Mouse (Mus musculus) spleen, adult 2 months (tissue): Measurements from ENCODE around the gene Bclaf1.

Experiments
- CTCF ChIP-seq: fragments of 200-500 bp; IDR thresholded peaks from 2 replicates; pipeline ENCODE4 v1.5.1; 2011; ENCODE audit warnings: mild to moderate bottlenecking, inconsistent platforms; ENCODE audit not compliant: insufficient read depth, insufficient read length, insufficient replicate concordance; ENCODE audit errors: extremely low read depth
- POLR2A ChIP-seq: fragments of 200-500 bp; IDR thresholded peaks from 2 replicates; pipeline ENCODE4 v1.6.1; 2011; ENCODE audit warnings: low read depth, low read length, inconsistent platforms

DNA sequence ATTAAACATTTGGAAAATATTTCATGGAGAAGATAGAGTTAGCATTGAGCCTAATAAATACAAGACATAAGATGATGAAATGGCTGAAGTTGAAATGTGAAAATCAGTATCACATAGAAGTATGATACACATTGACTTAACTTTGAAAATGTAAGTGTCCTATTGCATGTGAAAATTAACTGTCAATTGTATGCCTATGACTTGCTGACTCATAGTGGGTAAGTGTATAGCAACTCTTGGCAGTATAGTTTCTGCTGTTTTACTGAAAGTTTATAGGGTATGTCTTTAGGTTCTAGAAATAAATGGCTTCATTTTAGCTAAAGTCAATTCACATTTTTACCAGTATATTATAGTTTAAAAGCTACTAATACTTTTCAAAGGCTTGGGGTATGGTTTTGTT is 14.0 kb downstream of the Bclaf1 start:
- TF ChIP-seq POLR2A (no peak), CTCF (no peak)
